Mouse (Mus musculus): ENCODE data around the gene Hist1h1t. TPM values are rescaled to one million over a fixed set of nuclear protein-coding genes. Genes with fewer than 3 reads are reported as not detected.
"Not testable (repeated sequence)": the region's sequence is repeated elsewhere in the genome, so short reads cannot be mapped to it uniquely, and the experiment has no call there.

Hist1h1t gene
- polyA plus RNA-seq (2014; fragmentation: Nextera tagmentation; extraction: Ambion mirVana), result 0.19 and 0.31 TPM in 2 replicates

DNA sequence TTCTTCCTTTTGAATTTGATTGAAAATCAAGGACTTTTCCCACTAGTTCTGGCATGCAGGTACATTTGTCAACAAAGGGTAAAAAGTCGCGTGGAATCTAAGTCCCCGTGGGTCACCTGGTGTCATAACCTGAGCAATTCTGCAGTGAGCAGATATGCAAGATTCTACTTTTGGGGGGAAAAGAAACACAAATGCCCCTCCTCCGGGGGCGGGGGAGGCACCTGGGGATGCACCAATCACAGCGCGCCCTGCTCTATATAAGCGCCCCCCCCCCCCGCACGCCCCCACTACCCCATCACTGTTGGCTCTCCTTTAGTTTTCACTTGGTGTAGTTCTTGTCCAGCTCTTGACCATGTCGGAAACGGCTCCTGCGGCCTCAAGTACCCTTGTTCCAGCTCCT lies at the start of gene Hist1h1t:
TSS of gene Hist1h1t (plus strand) at position 301 of the 400 bp plus-strand sequence.
- ATAC-seq (ENCODE audit: low read depth), result no peak
- 44% methylated on average over 11 of the region's 13 CpGs for WGBS
- no peak within 1 kb of the TSS for H3K9ac ChIP-seq (ENCODE audit: low read depth, low read length)
- H3K27me3 ChIP-seq (replicated peaks; ENCODE audit: control insufficient read depth, insufficient read depth, low read length), result no peaks in the 10 kb centered on the region
- H3K4me1 ChIP-seq (ENCODE audit: control insufficient read depth, insufficient read depth, low read length), result 0 out of 2 replicates have a peak, but pooled peaks cover 3% of the 10 kb centered on the region
- no peak within 1 kb of the TSS for H3K27ac ChIP-seq (replicated peaks; ENCODE audit: low read depth, low read length)
- H3K36me3 ChIP-seq (ENCODE audit: control insufficient read depth, insufficient read depth, low read length), result no peaks in the 10 kb centered on the region
- no peak for DNase-seq (ENCODE audit: low spot score)
- H3K4me3 ChIP-seq (ENCODE audit: low read depth, low read length), result no peak within 1 kb of the TSS
- no peaks in the 10 kb centered on the region for H3K9me3 ChIP-seq (ENCODE audit: control insufficient read depth, low read length)
- H3K4me2 ChIP-seq (ENCODE audit: low read depth, low read length), result peak within 1 kb of the TSS; percentile 19; the same call in 1 of the 2 replicates

DNA sequence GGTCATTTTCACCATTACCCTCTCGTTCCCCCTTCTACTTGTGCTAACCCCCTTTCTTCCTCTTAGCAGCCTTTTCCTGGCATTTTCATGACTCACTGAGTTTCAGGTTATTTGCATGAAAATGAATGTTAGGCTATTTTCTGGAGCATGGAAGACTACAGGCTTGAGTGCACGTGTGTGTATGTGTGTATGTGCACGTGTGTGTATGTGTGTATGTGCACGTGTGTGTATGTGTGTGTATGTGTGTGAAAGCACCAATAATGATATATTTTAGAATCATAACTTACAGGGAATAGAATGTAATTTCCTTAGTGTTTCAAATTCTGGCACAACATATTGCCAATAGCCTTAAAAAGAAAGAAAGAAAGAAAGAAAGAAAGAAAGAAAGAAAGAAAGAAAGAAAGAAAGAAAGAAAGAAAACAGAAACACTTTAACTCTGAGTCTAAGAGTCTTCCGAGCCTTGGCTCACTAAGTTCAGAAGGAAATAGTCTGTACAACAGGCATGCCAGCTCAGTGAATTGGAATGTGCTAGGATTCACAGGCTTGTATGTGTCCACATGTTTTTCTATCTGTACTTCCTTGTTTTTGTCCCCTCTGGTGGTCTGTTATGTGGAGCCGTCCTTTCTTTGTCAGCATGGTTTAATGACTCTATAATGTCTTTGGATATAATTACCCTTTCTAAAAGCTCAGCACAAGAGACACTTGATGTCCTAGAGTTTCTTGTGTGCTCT lies 35.8 kb upstream of the Hist1h1t start:
- Histone ChIP-seq H3K36me3 (ENCODE audit: control insufficient read depth, insufficient read depth, low read length) (no peaks in the 10 kb centered on the region), H3K4me3 (ENCODE audit: low read depth, low read length) (no peak overlapping the region), H3K4me1 (ENCODE audit: control insufficient read depth, insufficient read depth, low read length) (no peaks in the 10 kb centered on the region), H3K27me3 (replicated peaks; ENCODE audit: control insufficient read depth, insufficient read depth, low read length) (no peaks in the 10 kb centered on the region), H3K27ac (replicated peaks; ENCODE audit: low read depth, low read length) (no peak overlapping the region), H3K4me2 (ENCODE audit: low read depth, low read length) (no peak overlapping the region), H3K9me3 (ENCODE audit: control insufficient read depth, low read length) (no peaks in the 10 kb centered on the region), H3K9ac (ENCODE audit: low read depth, low read length) (no peak overlapping the region)
- WGBS, result 70% methylated on average over 6 of the region's 6 CpGs
- DNase-seq (ENCODE audit: low spot score) (peak; percentile 7), ATAC-seq (ENCODE audit: low read depth) (no peak)

DNA sequence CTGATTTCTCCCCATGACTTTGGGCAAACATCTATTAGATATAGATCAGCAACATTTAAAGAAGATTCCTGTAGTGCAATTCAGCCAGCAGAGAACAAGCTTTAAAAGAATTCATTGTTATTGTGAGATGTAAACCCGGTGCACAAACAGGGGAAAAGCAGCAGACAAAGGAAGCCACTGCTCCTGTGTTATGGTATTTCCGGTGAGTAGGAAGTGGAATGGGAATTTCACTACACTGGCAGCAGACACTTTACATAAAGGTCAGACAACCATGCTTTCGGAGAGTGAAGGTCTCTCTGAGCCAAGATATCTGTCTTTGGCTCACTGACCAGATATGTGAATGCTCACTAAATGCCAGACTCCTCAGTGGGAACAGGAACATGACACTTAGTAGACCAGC lies 33.1 kb upstream of the Hist1h1t start:
- Histone ChIP-seq H3K4me3 (ENCODE audit: low read depth, low read length) (no peak overlapping the region), H3K4me1 (ENCODE audit: control insufficient read depth, insufficient read depth, low read length) (no peaks in the 10 kb centered on the region), H3K27ac (replicated peaks; ENCODE audit: low read depth, low read length) (no peak overlapping the region), H3K9me3 (ENCODE audit: control insufficient read depth, low read length) (no peaks in the 10 kb centered on the region), H3K27me3 (replicated peaks; ENCODE audit: control insufficient read depth, insufficient read depth, low read length) (no peaks in the 10 kb centered on the region), H3K4me2 (ENCODE audit: low read depth, low read length) (no peak overlapping the region), H3K9ac (ENCODE audit: low read depth, low read length) (no peak overlapping the region), H3K36me3 (ENCODE audit: control insufficient read depth, insufficient read depth, low read length) (no peaks in the 10 kb centered on the region)
- WGBS, result 71% methylated on average over 3 of the region's 3 CpGs
- ATAC-seq (ENCODE audit: low read depth), result no peak
- peak; percentile 3 for DNase-seq (ENCODE audit: low spot score)

DNA sequence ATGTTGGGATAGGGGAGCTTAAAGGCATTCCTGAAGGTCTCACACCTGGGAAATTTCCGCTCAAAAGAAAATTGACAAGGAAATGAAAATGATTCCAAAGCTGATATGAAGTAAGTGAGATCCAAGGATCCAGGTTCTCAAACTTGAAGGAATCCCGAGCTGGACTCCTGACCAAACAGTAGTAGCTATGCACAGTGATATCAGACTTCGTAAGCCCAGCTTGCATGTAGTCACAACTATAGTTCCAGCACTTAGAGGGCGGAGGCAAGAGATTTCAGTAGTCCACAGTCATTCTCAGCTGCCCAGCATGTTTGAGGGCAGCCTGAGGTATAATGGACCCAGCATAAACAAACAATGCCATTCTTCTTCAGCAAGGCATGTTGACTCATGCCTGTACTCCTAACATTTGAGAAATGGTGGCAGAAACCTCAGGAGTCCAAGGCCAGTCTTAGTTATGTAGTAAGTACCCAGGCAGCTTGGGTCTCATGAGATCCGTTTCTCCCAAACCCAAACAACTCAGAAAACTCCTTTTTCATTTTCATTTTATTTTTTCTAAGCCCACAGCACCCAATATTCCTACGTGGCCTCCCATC lies 13.5 kb upstream of the Hist1h1t start:
- H3K9ac ChIP-seq (ENCODE audit: low read depth, low read length), result no peak overlapping the region
- H3K9me3 ChIP-seq (ENCODE audit: control insufficient read depth, low read length), result no peaks in the 10 kb centered on the region
- H3K4me2 ChIP-seq (ENCODE audit: low read depth, low read length), result peak overlapping the region; percentile 68; the same call in 1 of the 2 replicates

DNA sequence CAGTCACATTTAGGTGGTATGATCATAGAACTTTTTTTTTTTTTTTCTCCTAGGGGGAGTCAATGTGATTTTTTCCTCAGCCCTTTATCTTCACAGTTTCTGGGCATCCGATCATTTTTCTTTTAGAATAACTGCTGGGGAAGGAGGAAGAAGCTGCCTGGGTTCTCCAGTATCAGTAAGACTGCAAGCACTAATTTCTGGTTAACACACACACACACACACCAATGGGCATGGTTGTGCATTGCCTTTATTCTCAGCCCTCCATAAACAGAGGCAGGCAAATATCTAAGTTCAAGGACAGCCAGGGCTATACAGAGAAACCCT lies 13.0 kb upstream of the Hist1h1t start:
- WGBS, result 42% methylated on average over 1 of the region's 1 CpGs
- Histone ChIP-seq H3K4me2 (ENCODE audit: low read depth, low read length) (peak overlapping the region; percentile 68), H3K9ac (ENCODE audit: low read depth, low read length) (peak overlapping the region; percentile 60), H3K4me3 (ENCODE audit: low read depth, low read length) (peak overlapping the region; percentile 50), H3K9me3 (ENCODE audit: control insufficient read depth, low read length) (no peaks in the 10 kb centered on the region), H3K27me3 (replicated peaks; ENCODE audit: control insufficient read depth, insufficient read depth, low read length) (no peaks in the 10 kb centered on the region), H3K4me1 (ENCODE audit: control insufficient read depth, insufficient read depth, low read length) (peaks cover 16% of the 10 kb centered on the region), H3K36me3 (ENCODE audit: control insufficient read depth, insufficient read depth, low read length) (no peaks in the 10 kb centered on the region), H3K27ac (replicated peaks; ENCODE audit: low read depth, low read length) (peak overlapping the region; percentile 92)
- DNase-seq (ENCODE audit: low spot score), result no peak
- ATAC-seq (ENCODE audit: low read depth), result no peak

More for the DNA sequence above, 13.5 kb upstream of the Hist1h1t start:
- Histone ChIP-seq H3K36me3 (ENCODE audit: control insufficient read depth, insufficient read depth, low read length) (no peaks in the 10 kb centered on the region), H3K27ac (replicated peaks; ENCODE audit: low read depth, low read length) (no peak overlapping the region), H3K4me3 (ENCODE audit: low read depth, low read length) (no peak overlapping the region), H3K27me3 (replicated peaks; ENCODE audit: control insufficient read depth, insufficient read depth, low read length) (no peaks in the 10 kb centered on the region), H3K4me1 (ENCODE audit: control insufficient read depth, insufficient read depth, low read length) (peaks cover 16% of the 10 kb centered on the region)
- ATAC-seq (ENCODE audit: low read depth), result no peak
- WGBS, result 79% methylated on average over 6 of the region's 6 CpGs
- DNase-seq (ENCODE audit: low spot score), result no peak

DNA sequence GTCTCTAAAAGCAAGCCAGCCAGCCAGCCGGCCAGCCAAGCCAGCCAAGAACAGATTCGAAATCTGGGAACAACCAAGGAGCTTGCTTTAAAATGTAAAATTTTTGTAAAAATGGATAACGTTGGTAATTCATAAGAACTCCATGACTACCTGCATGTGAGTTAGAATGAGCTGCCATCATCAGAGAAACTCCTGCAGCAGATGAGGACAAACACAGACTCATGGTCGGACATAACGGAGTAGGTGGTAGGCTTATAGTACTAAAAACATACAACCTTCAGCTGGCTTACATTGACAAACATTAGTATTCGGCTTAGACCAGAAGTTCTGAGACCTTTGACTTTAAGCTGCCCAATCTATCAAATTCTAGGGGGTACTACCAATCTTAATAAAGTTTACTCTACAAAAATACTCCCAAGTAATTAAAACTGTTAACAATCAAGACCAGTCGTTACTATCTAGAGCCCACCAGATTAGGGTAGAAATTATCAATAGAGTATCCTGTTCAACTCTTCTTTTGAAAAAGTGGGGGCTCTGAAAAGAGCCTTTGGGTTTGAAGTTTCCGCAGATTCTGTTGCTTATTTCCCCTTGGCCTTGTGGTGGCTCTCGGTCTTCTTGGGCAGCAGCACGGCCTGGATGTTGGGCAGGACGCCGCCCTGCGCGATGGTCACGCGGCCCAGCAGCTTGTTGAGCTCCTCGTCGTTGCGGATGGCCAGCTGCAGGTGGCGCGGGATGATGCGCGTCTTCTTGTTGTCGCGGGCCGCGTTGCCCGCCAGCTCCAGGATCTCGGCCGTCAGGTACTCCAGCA lies 12.5 kb upstream of the Hist1h1t start:
- not testable (repeated sequence) for DNase-seq (ENCODE audit: low spot score); H3K36me3 ChIP-seq (ENCODE audit: control insufficient read depth, insufficient read depth, low read length); H3K9me3 ChIP-seq (ENCODE audit: control insufficient read depth, low read length); H3K27me3 ChIP-seq (replicated peaks; ENCODE audit: control insufficient read depth, insufficient read depth, low read length)
- 15% methylated on average over 10 of the region's 30 CpGs for WGBS
- Histone ChIP-seq H3K4me2 (ENCODE audit: low read depth, low read length) (peak overlapping the region; percentile 68), H3K9ac (ENCODE audit: low read depth, low read length) (peak overlapping the region; percentile 60), H3K4me1 (ENCODE audit: control insufficient read depth, insufficient read depth, low read length) (peaks cover 16% of the 10 kb centered on the region), H3K27ac (replicated peaks; ENCODE audit: low read depth, low read length) (peak overlapping the region; percentile 92), H3K4me3 (ENCODE audit: low read depth, low read length) (peak overlapping the region; percentile 50)
- ATAC-seq (ENCODE audit: low read depth), result peak; percentile 28

DNA sequence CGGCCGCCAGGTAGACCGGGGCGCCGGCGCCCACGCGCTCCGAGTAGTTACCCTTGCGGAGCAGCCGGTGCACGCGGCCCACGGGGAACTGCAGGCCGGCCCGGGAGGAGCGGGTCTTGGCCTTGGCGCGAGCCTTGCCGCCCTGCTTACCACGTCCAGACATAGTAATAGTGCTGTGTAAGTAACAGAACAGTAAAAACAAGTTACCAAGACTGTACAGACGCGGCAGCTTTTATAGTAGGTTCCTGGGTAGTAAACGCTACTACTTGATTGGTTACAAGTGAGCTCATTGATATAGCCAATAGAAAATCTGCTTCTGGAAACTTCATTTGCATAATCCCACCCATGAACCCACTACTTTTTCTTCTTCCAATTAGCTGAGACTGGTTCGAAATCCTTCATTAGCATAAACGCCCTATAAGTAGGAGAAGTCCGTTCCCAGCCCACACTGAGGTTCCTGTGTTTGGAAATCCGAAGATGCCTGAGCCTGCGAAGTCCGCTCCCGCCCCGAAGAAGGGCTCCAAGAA lies 11.8 kb upstream of the Hist1h1t start, which contains the start of the genes Hist1h2ac and Hist1h2bc:
TSS of gene Hist1h2ac (minus strand) at position 194 of the 527 bp plus-strand sequence.
TSS of gene Hist1h2bc (plus strand) at position 445 of the 527 bp plus-strand sequence.
- H3K27me3 ChIP-seq (replicated peaks; ENCODE audit: control insufficient read depth, insufficient read depth, low read length), result no peaks in the 10 kb centered on the region
- peak within 1 kb of the TSS; percentile 79 for H3K4me2 ChIP-seq (ENCODE audit: low read depth, low read length)
- no peaks in the 10 kb centered on the region for H3K36me3 ChIP-seq (ENCODE audit: control insufficient read depth, insufficient read depth, low read length)
- H3K4me3 ChIP-seq (ENCODE audit: low read depth, low read length), result peak within 1 kb of the TSS; percentile 50
- peak within 1 kb of the TSS; percentile 99 for H3K27ac ChIP-seq (replicated peaks; ENCODE audit: low read depth, low read length)
- peak; percentile 99 for DNase-seq (ENCODE audit: low spot score)
- peaks cover 16% of the 10 kb centered on the region for H3K4me1 ChIP-seq (ENCODE audit: control insufficient read depth, insufficient read depth, low read length)
- WGBS, result 0% methylated on average over 20 of the region's 32 CpGs
- peak within 1 kb of the TSS; percentile 79 for H3K9ac ChIP-seq (ENCODE audit: low read depth, low read length)
- H3K9me3 ChIP-seq (ENCODE audit: control insufficient read depth, low read length), result no peaks in the 10 kb centered on the region
- ATAC-seq (ENCODE audit: low read depth), result peak; percentile 98

DNA sequence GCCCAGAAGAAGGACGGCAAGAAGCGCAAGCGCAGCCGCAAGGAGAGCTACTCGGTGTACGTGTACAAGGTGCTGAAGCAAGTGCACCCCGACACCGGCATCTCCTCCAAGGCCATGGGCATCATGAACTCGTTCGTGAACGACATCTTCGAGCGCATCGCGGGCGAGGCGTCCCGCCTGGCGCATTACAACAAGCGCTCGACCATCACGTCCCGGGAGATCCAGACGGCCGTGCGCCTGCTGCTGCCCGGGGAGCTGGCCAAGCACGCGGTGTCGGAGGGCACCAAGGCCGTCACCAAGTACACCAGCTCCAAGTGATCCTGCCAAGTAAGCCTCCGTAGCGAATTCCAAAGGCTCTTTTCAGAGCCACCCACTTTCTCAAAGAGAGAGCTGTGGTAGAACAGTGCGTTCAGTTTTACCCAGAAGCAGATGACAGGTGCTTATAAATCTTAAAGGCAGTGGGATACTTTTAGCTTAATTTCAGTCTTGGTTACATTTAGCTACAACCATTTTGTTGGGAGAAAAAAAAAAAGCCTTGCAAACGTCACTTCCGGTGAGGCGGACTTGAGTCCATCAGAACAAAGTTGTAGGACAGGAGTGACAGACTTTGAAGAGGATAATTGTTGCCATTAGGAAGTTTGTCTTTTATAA lies 11.2 kb upstream of the Hist1h1t start:
- under 1% methylated on average over 9 of the region's 37 CpGs for WGBS
- peak overlapping the region; percentile 50 for H3K4me3 ChIP-seq (ENCODE audit: low read depth, low read length)
- H3K36me3 ChIP-seq (ENCODE audit: control insufficient read depth, insufficient read depth, low read length); H3K27me3 ChIP-seq (replicated peaks; ENCODE audit: control insufficient read depth, insufficient read depth, low read length); H3K9me3 ChIP-seq (ENCODE audit: control insufficient read depth, low read length): not testable (repeated sequence)
- peak overlapping the region; percentile 99 for H3K27ac ChIP-seq (replicated peaks; ENCODE audit: low read depth, low read length)
- H3K9ac ChIP-seq (ENCODE audit: low read depth, low read length), result peak overlapping the region; percentile 79
- ATAC-seq (ENCODE audit: low read depth) (peak; percentile 2), DNase-seq (ENCODE audit: low spot score) (peak; percentile 94)
- peak overlapping the region; percentile 79 for H3K4me2 ChIP-seq (ENCODE audit: low read depth, low read length)
- H3K4me1 ChIP-seq (ENCODE audit: control insufficient read depth, insufficient read depth, low read length), result peaks cover 16% of the 10 kb centered on the region

All from embryonic facial prominence, embryonic 14.5 days (tissue).